Mouse (Mus musculus) megakaryocyte, embryonic 14.5 days (primary cell): ENCODE measurements at regions not wholly inside any gene's neighbourhood (a gene's known extent, or its start where the extent isn't known, plus 50 kb on each side); places are given as distances from the start of the nearest gene placed in this dataset.
A peak's percentile ranks its signal among the peaks of the same experiment; 100 is the strongest.

ENCODE experiments used
- H3K27me3 ChIP-seq: replicated peaks from 2 replicates; pipeline ENCODE3; 2012; ENCODE audit warnings: inconsistent platforms
- H3K36me3 ChIP-seq: replicated peaks from 2 replicates; pipeline ENCODE3; 2012; ENCODE audit warnings: low read length, inconsistent platforms, mixed read lengths
- H3K4me1 ChIP-seq: 2 replicates; pipeline ENCODE4 v1.6.1; 2012; ENCODE audit warnings: inconsistent platforms
- H3K4me3 ChIP-seq: replicated peaks from 2 replicates; pipeline ENCODE3; 2012; ENCODE audit warnings: moderate library complexity, mild to moderate bottlenecking, inconsistent platforms
- H3K9me3 ChIP-seq: 2 replicates; pipeline ENCODE4 v1.6.1; 2012; ENCODE audit warnings: inconsistent platforms
- FLI1 ChIP-seq: IDR thresholded peaks from 2 replicates; pipeline ENCODE4 v1.6.1; 2012; ENCODE audit warnings: low read length, inconsistent platforms, mixed read lengths
- GATA1 ChIP-seq: IDR thresholded peaks from 3 replicates; pipeline ENCODE4 v1.6.1; 2012; ENCODE audit warnings: mixed read lengths, low read length, inconsistent platforms, borderline replicate concordance

DNA sequence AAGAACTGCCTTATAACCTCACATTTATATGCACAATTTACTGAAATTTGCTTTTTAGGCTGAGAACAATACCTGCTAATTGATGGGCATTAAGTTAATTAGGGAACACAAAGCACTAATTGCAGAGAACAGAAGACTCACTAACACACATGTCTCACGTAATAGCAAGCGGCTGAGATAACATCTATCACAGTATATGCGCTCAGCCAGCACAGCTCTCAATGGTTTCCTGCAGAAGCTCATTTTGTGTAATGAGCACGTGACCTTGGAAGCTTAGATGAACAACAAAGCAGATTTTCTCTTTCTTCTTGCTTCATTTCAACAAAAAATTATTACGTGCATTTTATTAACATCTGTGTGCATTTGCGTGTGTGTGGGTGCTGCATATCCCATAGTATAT lies 111.2 kb upstream of the Adgrl3 start:
- H3K27me3 ChIP-seq: no peaks in the 10 kb centered on the region
- no peak overlapping the region for H3K4me3 ChIP-seq
- H3K9me3 ChIP-seq: no peaks in the 10 kb centered on the region
- H3K4me1 ChIP-seq: no peaks in the 10 kb centered on the region
- no peaks in the 10 kb centered on the region for H3K36me3 ChIP-seq
- TF ChIP-seq GATA1: no peak
- TF ChIP-seq FLI1: no peak

DNA sequence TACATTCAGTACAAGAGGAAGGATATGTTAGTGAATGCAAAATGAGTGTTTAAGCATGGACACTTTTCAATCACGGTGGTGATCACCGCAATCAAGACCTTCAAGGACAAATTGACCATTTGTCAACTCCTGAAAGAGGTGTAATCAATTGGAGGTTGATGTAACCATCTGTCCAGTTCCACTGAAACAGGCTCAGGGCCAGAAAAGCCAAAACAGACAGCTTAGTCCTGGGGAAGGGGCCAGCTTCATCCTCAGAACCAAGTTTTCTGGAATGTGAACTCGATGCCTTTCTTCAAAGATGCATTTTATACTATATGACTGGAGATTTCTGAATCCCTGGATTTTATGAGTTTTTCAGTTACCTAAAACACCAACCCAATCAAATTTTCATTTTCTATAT lies 81.1 kb upstream of the Adgrl3 start:
- no peak for TF ChIP-seq FLI1
- no peak for TF ChIP-seq GATA1
- Histone ChIP-seq H3K36me3 (no peaks in the 10 kb centered on the region), H3K4me1 (no peaks in the 10 kb centered on the region), H3K9me3 (no peaks in the 10 kb centered on the region), H3K27me3 (no peaks in the 10 kb centered on the region), H3K4me3 (no peak overlapping the region)

DNA sequence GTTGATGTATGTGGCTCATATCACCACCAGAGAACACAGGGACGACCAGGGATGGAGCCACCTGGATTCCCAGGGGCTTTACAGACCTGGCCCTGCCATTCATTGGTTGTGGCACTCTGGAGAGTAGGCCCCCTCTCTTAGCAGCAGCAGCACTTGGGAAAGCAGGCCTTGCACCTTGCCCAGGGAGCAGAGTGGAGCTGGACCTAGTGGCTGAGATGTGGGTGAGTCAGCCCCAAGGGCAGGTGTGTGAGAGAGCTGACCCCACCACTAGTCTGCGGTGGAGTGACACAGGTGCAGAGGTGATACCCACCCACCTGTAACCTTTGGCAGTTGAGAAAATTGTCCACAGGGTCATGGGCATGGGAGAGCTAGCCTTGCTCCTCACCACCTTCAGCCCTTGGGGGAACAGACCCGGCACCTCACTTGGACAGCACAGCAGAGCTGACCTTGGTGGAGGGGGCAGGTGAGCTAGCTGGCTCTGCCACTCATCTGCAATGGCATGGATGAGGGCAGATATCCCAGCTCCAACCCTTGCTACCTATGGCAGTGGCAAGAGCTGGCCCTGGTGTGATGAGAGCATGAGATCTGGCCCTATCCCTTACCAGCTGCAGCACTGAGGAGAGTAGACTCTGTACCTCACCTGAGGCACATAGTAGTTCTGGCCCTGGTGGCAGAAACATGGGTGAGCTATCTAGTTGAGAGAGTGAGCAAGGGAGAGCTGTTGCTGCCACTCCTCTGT lies 67.9 kb upstream of the Adgrl3 start:
- TF ChIP-seq GATA1: no peak
- no peak for TF ChIP-seq FLI1
- H3K4me3 ChIP-seq: peak overlapping the region; percentile 1
- H3K27me3 ChIP-seq: no peaks in the 10 kb centered on the region
- H3K4me1 ChIP-seq: no peaks in the 10 kb centered on the region
- H3K9me3 ChIP-seq: peaks cover 19% of the 10 kb centered on the region
- H3K36me3 ChIP-seq: no peaks in the 10 kb centered on the region

DNA sequence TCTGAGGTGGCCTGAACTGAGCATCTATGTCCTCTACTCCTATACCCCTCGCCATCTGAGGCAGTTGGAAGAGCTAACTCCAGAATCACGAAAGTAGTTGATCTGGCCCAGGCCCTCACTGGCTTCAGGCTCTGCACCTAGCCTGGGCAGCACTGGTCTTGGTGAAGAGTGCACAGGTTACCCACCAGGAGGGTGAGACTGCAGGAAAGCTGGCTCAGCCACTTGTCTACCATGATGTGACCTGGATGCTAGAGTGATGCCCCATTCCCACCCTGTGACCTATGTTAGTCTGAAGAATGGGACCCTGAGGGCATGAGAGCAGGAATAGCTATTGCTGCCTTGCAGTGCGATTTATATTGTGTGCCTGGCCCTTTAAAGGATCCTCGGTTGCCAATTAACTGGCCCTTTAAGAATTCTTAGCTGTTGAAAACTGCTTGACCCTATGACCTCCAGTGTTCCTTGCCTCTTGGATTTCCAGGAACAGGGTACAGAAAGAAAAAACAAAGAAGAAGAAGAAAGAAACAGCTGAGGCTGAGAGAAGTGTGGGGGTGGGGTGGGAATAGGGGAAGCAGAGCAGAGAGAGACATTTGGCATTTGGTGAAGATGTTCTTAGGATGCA lies 67.2 kb upstream of the Adgrl3 start:
- Histone ChIP-seq H3K9me3 (peaks cover 19% of the 10 kb centered on the region), H3K27me3 (no peaks in the 10 kb centered on the region), H3K36me3 (no peaks in the 10 kb centered on the region), H3K4me1 (no peaks in the 10 kb centered on the region), H3K4me3 (peak overlapping the region; percentile 1)
- no peak for TF ChIP-seq FLI1
- TF ChIP-seq GATA1: no peak
